Mouse (Mus musculus) forebrain, embryonic 13.5 days (tissue): ENCODE results near the gene Adora2b. TPM values are rescaled to one million over a fixed set of nuclear protein-coding genes. Genes with fewer than 3 reads are reported as not detected.

Source experiments
- ATAC-seq: fragments of 200-750 bp; cut with Nextera tagmentation; 2 replicates; pipeline ENCODE4 v1.8.0; 2017
- H3K27ac ChIP-seq: fragments of 300-500 bp; sonication (generic); 2 replicates; pipeline ENCODE4 v1.5.1; 2015; ENCODE audit warnings: inconsistent platforms, mild to moderate bottlenecking, moderate library complexity
- H3K27me3 ChIP-seq: fragments of 300-500 bp; sonication (generic); 2 replicates; pipeline ENCODE4 v1.6.1; 2015; ENCODE audit warnings: mild to moderate bottlenecking, inconsistent platforms
- H3K36me3 ChIP-seq: fragments of 300-500 bp; sonication (generic); 2 replicates; pipeline ENCODE4 v1.6.1; 2015; ENCODE audit warnings: mild to moderate bottlenecking, inconsistent platforms; ENCODE audit not compliant: poor library complexity, severe bottlenecking
- H3K4me1 ChIP-seq: fragments of 300-500 bp; sonication (generic); 2 replicates; pipeline ENCODE4 v1.6.1; 2015; ENCODE audit warnings: inconsistent platforms
- H3K4me2 ChIP-seq: fragments of 300-500 bp; sonication (generic); 2 replicates; pipeline ENCODE4 v1.6.1; 2015; ENCODE audit warnings: inconsistent platforms, mild to moderate bottlenecking, moderate library complexity
- H3K4me3 ChIP-seq: fragments of 300-500 bp; sonication (generic); 2 replicates; pipeline ENCODE4 v1.5.1; 2015; ENCODE audit warnings: mild to moderate bottlenecking, inconsistent platforms
- H3K9ac ChIP-seq: fragments of 300-500 bp; sonication (generic); 2 replicates; pipeline ENCODE4 v1.6.1; 2015; ENCODE audit warnings: mild to moderate bottlenecking, inconsistent platforms
- H3K9me3 ChIP-seq: fragments of 300-500 bp; sonication (generic); replicated peaks from 2 replicates; pipeline ENCODE4 v1.6.1; 2016; ENCODE audit warnings: inconsistent platforms
- WGBS: fragments of 180-500 bp; shearing (Covaris S2); methylation state at CpG from one replicate; pipeline ENCODE4 v1.1.7; 2015; 5-methylcytosine and 5-hydroxymethylcytosine counted together
- polyA plus RNA-seq: library from polyadenylated mRNA; unstranded; fragments of >200 nt; fragmentation: Nextera tagmentation; extraction: Ambion mirVana; gene quantifications from 2 replicates; pipeline ENCODE4 v1.2.1, GENCODE M21; 2015

Gene Adora2b
- polyA plus RNA-seq, 1 experiment from 2014 or later = 2.8 TPM

DNA sequence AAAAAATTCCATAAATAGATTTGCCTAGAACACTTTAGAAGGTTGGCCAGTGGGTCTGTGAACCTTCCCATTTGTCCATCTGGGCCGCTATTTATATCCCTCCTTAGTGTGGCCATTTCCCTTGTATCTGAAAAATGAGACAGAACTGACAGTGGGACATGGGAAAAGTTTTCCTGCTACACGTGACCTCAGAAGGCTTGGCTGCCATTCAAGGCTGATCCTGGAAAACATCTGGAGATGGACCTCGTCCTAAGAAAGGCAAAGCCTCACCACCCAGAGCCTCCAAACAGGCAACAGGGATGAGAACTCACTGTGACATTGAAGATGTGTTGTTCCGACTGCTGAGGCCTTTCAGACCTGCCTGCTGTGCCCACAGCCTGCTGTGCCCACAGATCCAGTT lies 24.0 kb upstream of the Adora2b start:
- Histone ChIP-seq H3K36me3 (peaks cover 7% of the 10 kb centered on the region; the same call in 1 of the 2 replicates), H3K4me1 (no peaks in the 10 kb centered on the region), H3K4me2 (no peak overlapping the region), H3K4me3 (no peak overlapping the region), H3K9ac (no peak overlapping the region), H3K9me3 (no peaks in the 10 kb centered on the region), H3K27me3 (no peaks in the 10 kb centered on the region), H3K27ac (no peak overlapping the region)
- 78% methylated on average over 4 of the region's 4 CpGs for WGBS
- ATAC-seq = no peak

DNA sequence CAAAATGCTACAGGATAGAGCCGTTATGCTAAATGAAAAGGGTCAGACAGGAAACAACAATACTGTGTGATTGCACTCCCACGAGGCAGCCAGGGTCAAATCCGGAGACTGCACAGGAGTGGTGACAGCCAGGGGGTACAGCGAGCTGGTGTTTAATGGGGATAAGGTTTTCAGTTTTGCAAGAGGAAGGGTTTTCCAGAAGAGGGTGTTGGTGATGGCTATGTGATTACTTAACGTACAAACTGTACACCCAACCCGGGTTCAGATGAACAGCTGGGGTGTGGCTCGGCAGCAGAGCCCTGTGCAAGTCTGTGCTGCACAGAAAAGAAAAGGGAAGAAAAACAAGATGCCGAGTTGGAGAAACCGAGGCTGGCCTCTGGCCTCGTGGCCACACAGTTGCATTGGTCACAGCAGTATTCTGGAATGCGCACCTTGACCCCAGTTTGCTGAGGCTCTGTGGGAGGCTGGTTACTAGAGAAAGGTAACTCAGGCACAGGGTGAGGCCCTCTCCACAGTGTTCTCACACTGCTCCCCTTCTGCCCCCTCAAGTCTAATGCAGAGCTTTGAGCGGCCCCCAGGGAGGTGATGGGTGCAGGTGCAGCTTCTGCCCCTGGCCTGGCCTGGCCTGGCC lies 8.0 kb upstream of the Adora2b start:
- H3K4me2 ChIP-seq = no peak overlapping the region
- H3K27ac ChIP-seq = no peak overlapping the region
- WGBS = 87% methylated on average over 12 of the region's 12 CpGs
- H3K4me1 ChIP-seq = no peaks in the 10 kb centered on the region
- H3K36me3 ChIP-seq = no peaks in the 10 kb centered on the region
- H3K4me3 ChIP-seq = no peak overlapping the region
- H3K27me3 ChIP-seq = no peaks in the 10 kb centered on the region
- H3K9me3 ChIP-seq = no peaks in the 10 kb centered on the region; the same call in 1 of the 2 replicates
- ATAC-seq = no peak
- H3K9ac ChIP-seq = no peak overlapping the region

DNA sequence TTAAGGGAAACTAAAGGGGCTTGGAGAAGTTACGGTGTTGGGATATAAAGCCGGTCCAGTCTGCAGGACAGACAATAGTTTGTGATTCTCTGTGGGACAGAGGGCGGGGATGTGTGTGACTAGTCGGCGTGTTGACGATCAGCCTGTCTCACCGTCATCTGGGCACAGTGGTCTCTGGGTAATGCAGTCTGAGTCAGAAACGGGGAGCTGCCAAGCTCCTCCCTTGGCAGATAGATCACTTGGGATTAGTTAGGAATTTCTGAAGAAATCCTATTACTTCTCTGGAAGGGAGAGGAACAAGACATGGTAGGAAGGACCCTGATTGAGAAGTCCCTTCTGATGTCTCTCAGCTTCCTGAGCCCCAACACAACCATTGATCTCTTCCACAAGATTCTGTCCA lies 4.9 kb upstream of the Adora2b start:
- Histone ChIP-seq H3K9ac (no peak overlapping the region), H3K27me3 (peaks cover 16% of the 10 kb centered on the region), H3K4me1 (peaks cover 7% of the 10 kb centered on the region), H3K4me3 (no peak overlapping the region), H3K27ac (no peak overlapping the region), H3K9me3 (no peaks in the 10 kb centered on the region; the same call in 1 of the 2 replicates), H3K36me3 (no peaks in the 10 kb centered on the region), H3K4me2 (no peak overlapping the region)
- ATAC-seq = no peak
- WGBS = 90% methylated on average over 8 of the region's 8 CpGs

DNA sequence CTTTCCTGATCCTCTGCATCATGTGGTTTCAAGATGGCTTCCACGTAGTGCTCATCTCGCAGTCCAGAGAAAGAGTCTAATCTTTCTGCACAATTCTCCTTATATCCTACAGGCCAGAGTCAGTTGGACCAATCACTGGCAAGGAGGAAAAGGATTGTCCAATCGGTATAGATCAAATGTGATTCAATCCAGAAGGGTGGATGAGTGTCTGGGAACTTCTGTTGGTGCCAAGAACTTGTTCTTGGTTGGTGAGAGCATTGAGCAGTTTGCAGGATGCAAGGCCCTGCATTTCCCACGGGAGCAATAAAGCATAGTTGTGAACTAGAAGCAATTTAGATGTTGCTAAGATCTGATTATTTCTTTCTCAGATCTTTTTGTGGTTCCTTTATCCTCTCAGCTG lies 4.3 kb upstream of the Adora2b start:
- Histone ChIP-seq H3K4me2 (no peak overlapping the region), H3K9me3 (no peaks in the 10 kb centered on the region; the same call in 1 of the 2 replicates), H3K27ac (no peak overlapping the region), H3K4me1 (peaks cover 13% of the 10 kb centered on the region), H3K9ac (no peak overlapping the region), H3K4me3 (no peak overlapping the region), H3K27me3 (peaks cover 22% of the 10 kb centered on the region), H3K36me3 (no peaks in the 10 kb centered on the region)
- WGBS = 89% methylated on average over 4 of the region's 4 CpGs
- no peak for ATAC-seq

DNA sequence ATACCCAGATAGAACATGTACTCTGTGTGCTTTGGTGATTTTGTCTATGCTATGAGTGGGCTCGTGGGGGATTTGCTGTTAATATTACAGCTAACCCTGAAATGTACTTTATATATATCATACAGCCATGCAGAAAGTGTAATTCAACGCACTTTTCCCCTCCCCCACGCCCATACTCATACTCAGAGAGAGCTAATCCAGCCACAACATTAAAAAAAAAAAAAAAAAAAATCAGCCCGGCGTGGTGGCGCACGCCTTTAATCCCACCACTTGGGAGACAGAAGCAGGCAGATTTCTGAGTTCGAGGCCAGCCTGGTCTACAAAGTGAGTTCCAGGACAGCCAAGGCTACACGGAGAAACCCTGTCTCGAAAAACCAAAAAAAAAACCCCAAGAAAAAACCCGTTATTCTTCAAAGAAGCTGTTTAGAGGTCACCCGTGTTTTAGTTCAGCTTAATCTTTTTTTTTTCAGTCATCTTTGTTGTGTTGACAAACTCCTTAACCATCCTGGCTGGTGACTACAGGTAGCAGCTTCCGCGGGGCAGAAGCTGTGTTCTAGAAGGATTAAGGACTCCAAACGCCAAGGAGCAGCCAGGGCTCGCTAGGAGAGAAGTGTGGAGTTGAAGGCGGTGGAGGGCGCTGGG lies 904 bp upstream of the Adora2b start:
- Histone ChIP-seq H3K4me1 (peaks cover 20% of the 10 kb centered on the region), H3K4me2 (peak overlapping the region; percentile 100), H3K9me3 (no peaks in the 10 kb centered on the region; the same call in 1 of the 2 replicates), H3K27me3 (peaks cover 47% of the 10 kb centered on the region), H3K36me3 (no peaks in the 10 kb centered on the region), H3K9ac (peak overlapping the region; percentile 66), H3K4me3 (peak overlapping the region; percentile 62), H3K27ac (no peak overlapping the region)
- no peak for ATAC-seq
- 38% methylated on average over 18 of the region's 18 CpGs for WGBS

DNA sequence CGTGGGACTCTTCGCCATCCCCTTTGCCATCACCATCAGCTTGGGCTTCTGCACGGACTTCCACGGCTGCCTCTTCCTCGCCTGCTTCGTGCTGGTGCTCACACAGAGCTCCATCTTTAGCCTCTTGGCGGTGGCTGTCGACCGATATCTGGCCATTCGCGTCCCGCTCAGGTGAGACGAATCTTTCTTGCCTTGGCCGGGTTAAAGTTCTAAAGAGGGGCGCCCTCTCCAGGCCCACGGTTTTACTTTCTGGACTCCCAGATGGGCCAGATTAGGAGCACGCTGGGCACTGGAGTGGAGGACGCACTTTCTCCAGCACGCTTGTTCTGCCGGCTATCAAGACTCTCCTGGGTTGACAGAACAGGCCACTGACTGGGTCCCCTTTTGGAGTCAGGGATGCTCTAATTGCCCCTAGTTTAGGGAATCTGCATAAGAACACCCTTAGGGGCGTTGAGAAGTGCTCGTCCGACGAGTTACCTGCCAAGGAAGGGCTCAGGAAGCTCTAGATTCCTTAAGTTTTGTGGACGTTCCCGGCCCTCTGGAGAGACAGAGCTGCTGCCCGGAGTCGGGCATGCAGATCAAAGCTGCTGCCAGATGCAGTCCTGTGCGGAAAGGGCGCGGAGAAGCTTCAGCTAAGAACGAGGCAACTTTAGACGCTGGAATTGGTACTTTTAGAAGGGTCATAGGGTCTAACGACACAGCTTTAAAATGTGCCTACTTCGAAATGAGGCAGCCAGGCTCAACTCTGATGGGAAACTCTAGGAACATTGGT lies 668 bp downstream of the Adora2b start:
- peak overlapping the region; percentile 62 for H3K4me3 ChIP-seq
- H3K4me2 ChIP-seq = peak overlapping the region; percentile 100
- H3K36me3 ChIP-seq = no peaks in the 10 kb centered on the region
- WGBS = 3% methylated on average over 35 of the region's 35 CpGs
- peaks cover 48% of the 10 kb centered on the region for H3K27me3 ChIP-seq
- no peaks in the 10 kb centered on the region; the same call in 1 of the 2 replicates for H3K9me3 ChIP-seq
- peak overlapping the region; percentile 66 for H3K9ac ChIP-seq
- no peak overlapping the region for H3K27ac ChIP-seq
- peak; percentile 19; the same call in 1 of the 2 replicates for ATAC-seq
- H3K4me1 ChIP-seq = peaks cover 20% of the 10 kb centered on the region

DNA sequence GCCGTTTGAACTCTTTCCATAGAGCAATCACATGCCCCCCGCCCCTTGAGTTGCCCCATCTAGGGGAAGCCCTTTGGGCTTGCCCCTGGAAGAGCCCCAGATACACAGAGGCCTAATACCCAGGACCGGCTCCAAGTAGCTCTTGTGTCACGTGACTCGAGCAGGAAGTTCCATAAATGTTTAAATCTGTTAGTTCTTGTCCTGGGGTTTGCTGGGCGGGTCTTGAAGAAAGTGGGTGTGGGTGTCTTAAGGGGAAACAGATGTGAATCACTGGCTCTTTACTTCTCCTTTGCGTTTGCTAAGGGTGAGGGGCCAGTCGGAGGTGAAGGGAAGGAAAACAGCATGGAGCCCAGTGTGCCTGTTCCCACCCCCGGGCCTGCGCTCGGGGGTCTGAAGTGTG lies 2.3 kb downstream of the Adora2b start:
- no peaks in the 10 kb centered on the region for H3K36me3 ChIP-seq
- no peaks in the 10 kb centered on the region for H3K9me3 ChIP-seq
- no peak overlapping the region for H3K9ac ChIP-seq
- no peak overlapping the region for H3K4me2 ChIP-seq
- H3K4me3 ChIP-seq = no peak overlapping the region
- peaks cover 48% of the 10 kb centered on the region for H3K27me3 ChIP-seq
- WGBS = 89% methylated on average over 11 of the region's 11 CpGs
- H3K4me1 ChIP-seq = peaks cover 20% of the 10 kb centered on the region
- H3K27ac ChIP-seq = no peak overlapping the region
- no peak for ATAC-seq

DNA sequence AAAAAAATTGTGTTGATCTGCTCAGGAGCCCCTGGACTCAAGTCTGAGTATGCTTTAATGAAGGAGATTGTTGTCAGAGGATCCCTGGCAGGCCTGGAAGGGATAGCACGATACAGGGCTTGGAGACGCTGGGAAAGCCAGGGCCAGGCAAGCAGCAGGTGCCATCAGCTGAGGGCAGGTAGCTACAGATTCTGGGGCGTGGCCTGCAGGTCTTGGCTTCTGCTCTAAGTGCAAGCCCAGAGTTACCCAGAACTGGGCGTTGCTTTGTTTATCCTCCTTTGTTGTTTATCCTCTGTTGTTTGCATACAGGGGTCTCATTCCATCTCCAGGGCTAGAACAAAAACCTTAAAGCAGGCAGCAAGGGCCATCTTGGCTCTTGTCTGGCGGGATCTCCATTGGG lies 4.6 kb downstream of the Adora2b start:
- Histone ChIP-seq H3K4me2 (no peak overlapping the region), H3K9ac (no peak overlapping the region), H3K27me3 (peaks cover 34% of the 10 kb centered on the region), H3K4me3 (no peak overlapping the region), H3K9me3 (no peaks in the 10 kb centered on the region), H3K27ac (no peak overlapping the region), H3K4me1 (peaks cover 17% of the 10 kb centered on the region), H3K36me3 (no peaks in the 10 kb centered on the region)
- ATAC-seq = no peak
- WGBS = 81% methylated on average over 5 of the region's 5 CpGs

DNA sequence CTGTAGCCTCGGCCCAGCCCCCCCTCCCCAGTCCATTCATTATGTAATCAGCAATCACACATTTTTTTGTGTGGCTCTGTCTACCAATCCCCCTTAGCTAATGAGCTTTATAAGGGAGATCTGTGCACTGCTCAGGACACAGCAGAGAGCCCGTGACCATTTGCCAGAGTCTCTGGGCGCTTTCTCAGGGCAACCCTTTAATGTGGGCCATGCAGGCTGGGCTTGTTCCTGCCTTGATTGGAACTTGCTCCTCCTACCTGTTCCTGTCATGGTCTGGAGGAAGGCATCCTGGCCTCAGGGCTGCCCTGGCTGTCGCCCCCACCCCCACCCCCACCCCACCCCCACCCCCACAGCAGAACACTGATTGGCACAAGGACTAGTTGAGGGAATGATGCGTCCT lies 10.4 kb downstream of the Adora2b start:
- no peaks in the 10 kb centered on the region for H3K9me3 ChIP-seq
- no peaks in the 10 kb centered on the region for H3K36me3 ChIP-seq
- no peak overlapping the region for H3K4me2 ChIP-seq
- no peaks in the 10 kb centered on the region for H3K27me3 ChIP-seq
- WGBS = 49% methylated on average over 5 of the region's 5 CpGs
- H3K4me3 ChIP-seq = no peak overlapping the region
- no peak overlapping the region for H3K9ac ChIP-seq
- H3K27ac ChIP-seq = no peak overlapping the region
- no peak for ATAC-seq
- H3K4me1 ChIP-seq = no peaks in the 10 kb centered on the region

DNA sequence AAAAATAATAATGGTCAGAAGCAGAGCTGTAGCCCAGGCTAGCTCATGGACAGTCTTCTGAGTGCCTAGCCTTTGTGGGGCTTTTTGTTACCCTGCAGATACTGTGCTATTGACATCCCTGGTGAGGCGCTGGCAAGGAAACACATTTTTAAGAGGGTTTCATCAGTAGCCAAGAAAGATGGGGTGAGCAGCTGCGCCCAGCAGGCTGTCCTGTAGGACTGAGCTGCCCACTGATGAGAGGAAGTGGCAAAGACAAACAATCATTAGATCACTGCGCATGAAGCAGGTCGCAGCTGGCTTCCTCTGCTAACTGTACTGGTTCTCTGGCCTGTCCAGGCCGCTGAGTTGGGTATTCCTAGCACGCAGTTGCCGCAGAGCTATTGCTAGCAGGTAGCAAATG lies 14.8 kb downstream of the Adora2b start:
- no peak for ATAC-seq
- Histone ChIP-seq H3K4me2 (no peak overlapping the region), H3K9ac (no peak overlapping the region), H3K9me3 (no peaks in the 10 kb centered on the region), H3K36me3 (no peaks in the 10 kb centered on the region), H3K4me1 (peaks cover 14% of the 10 kb centered on the region), H3K27ac (no peak overlapping the region), H3K4me3 (no peak overlapping the region), H3K27me3 (no peaks in the 10 kb centered on the region)
- WGBS = 84% methylated on average over 7 of the region's 7 CpGs

DNA sequence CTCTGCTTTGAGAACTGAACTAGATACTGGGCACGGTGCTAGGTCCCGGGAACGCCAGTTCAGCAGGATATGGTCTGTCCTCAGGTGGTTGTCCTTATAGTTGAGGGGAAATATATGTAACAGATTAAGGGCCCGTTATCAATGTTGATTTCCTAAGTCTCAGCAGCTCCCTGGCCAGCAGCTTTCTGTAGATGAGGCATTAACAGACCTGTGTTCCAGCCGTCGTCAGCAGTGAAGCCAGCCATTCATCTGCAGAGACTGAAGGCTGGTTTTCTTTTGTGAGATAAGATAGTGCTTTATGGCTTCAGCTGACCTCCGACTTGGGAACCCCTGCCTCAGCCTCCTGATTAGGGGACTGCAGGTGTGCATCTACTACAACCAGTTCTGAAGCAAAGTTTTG lies 15.2 kb downstream of the Adora2b start:
- Histone ChIP-seq H3K4me3 (no peak overlapping the region), H3K36me3 (no peaks in the 10 kb centered on the region), H3K27me3 (no peaks in the 10 kb centered on the region), H3K9me3 (no peaks in the 10 kb centered on the region), H3K4me2 (no peak overlapping the region), H3K9ac (no peak overlapping the region), H3K4me1 (peaks cover 14% of the 10 kb centered on the region), H3K27ac (no peak overlapping the region)
- no peak for ATAC-seq
- 70% methylated on average over 7 of the region's 7 CpGs for WGBS

DNA sequence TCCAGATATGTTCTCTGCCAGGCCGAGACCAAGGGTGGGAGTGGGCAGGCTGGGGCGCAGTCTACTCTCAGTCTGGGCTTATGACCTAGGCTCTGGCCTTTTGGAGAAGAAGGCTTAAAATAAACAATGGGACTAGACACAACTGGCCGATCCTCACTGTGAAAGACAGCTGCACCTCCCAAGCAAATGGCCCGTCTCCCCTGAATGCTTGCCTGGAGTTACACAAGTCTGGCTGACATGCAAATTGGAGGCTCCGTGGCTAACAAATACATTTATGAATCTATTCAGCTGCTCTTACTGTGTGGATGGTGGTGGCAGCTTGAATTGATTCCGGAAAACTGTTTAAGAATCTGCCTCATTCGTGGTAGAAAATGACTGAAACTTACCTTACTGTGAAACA lies 16.9 kb downstream of the Adora2b start:
- Histone ChIP-seq H3K36me3 (no peaks in the 10 kb centered on the region), H3K4me3 (no peak overlapping the region), H3K9me3 (no peaks in the 10 kb centered on the region), H3K4me1 (peaks cover 14% of the 10 kb centered on the region), H3K27me3 (no peaks in the 10 kb centered on the region), H3K9ac (no peak overlapping the region), H3K4me2 (no peak overlapping the region), H3K27ac (no peak overlapping the region)
- WGBS = 65% methylated on average over 7 of the region's 7 CpGs
- no peak for ATAC-seq
